Mouse (Mus musculus): Measurements from ENCODE around the gene Lrriq3. TPM values are rescaled to one million over a fixed set of nuclear protein-coding genes. Genes with fewer than 3 reads are reported as not detected.
A peak's percentile ranks its signal among the peaks of the same experiment; 100 is the strongest.

Lrriq3 gene
- polyA plus RNA-seq, 1 experiment from 2014 or later = 1.1 TPM

DNA sequence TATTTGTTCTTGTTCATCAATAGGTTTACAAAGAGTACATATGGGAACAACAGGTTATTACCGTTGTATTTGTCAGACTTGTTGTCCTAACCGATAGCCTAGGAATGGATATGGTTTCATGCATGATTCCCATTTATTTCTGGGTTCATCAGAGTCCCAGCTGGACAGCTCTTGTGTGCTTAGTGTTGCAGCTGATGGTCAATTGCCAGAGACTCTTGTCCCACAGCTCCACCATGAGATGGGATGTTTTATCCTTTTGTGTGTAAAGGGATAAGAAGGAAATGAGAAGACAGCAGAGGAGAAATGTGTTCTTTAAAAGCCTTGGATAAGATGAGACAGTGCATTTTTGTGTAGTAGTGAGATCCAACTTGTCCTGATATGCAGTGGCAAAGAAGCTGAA lies 93.2 kb downstream of the Lrriq3 start:
- 70% methylated on average over 2 of the region's 2 CpGs for WGBS
- Histone ChIP-seq H3K9me3 (replicated peaks; ENCODE audit: control insufficient read depth, low read length) (no peaks in the 10 kb centered on the region), H3K4me3 (ENCODE audit: low read length) (no peak overlapping the region), H3K36me3 (ENCODE audit: control insufficient read depth, insufficient read depth) (no peaks in the 10 kb centered on the region), H3K4me1 (ENCODE audit: control insufficient read depth, insufficient read depth, low read length) (peaks cover 5% of the 10 kb centered on the region; the same call in 1 of the 2 replicates), H3K27ac (ENCODE audit: low read length) (no peak overlapping the region), H3K9ac (ENCODE audit: low read length) (no peak overlapping the region), H3K27me3 (ENCODE audit: control insufficient read depth, insufficient read depth, low read length) (no peaks in the 10 kb centered on the region), H3K4me2 (ENCODE audit: low read depth, low read length) (no peak overlapping the region)
- no peak for ATAC-seq (replicated peaks; ENCODE audit: extremely low read depth, insufficient read depth, low FRiP score)

DNA sequence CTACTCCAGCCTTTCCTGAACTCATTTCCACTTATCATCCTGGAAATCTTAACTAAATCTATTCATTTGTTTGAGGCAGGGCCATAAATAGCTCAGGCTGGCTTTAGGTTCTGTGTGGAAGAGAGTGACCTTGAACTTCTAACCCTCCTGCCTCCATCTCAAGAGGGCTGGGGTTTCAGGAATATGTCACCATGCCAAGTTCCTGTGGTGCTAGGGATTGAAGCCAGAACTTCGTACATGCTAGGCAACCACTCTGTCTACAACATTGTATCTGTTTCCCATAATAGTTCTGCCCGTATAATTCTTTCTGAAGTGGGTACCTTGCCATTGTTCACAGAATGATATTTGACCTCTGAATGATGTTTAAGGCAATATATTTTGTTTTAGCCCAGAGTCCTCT lies 95.6 kb downstream of the Lrriq3 start:
- Histone ChIP-seq H3K4me1 (ENCODE audit: control insufficient read depth, insufficient read depth, low read length) (peaks cover 5% of the 10 kb centered on the region; the same call in 1 of the 2 replicates), H3K9me3 (replicated peaks; ENCODE audit: control insufficient read depth, low read length) (no peaks in the 10 kb centered on the region), H3K27me3 (ENCODE audit: control insufficient read depth, insufficient read depth, low read length) (no peaks in the 10 kb centered on the region), H3K4me2 (ENCODE audit: low read depth, low read length) (no peak overlapping the region), H3K36me3 (ENCODE audit: control insufficient read depth, insufficient read depth) (no peaks in the 10 kb centered on the region), H3K9ac (ENCODE audit: low read length) (no peak overlapping the region), H3K4me3 (ENCODE audit: low read length) (no peak overlapping the region), H3K27ac (ENCODE audit: low read length) (peak overlapping the region; percentile 43; the same call in 1 of the 2 replicates)
- 41% methylated on average over 2 of the region's 2 CpGs for WGBS
- peak; percentile 76 for ATAC-seq (replicated peaks; ENCODE audit: extremely low read depth, insufficient read depth, low FRiP score)

DNA sequence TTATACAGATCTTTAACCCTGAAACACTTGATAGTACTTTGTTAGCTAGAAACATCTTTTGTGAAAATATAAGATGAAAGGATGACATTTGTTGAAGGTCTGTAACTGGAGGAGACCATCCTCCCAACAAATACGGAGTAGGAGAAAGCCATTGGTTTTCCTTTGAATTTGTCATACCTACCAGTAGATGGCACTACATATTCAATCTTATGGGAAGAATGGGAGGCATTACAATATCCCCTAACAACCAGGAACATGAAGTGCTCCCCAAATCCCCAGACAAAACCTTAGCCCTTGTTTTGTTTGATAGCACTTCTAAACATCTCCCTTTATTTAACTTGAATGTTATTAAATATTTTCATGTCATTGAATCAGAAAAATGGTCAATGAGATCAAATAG lies 141.7 kb downstream of the Lrriq3 start:
- no peak overlapping the region for H3K4me2 ChIP-seq (ENCODE audit: low read depth, low read length)
- H3K4me3 ChIP-seq (ENCODE audit: low read length) = no peak overlapping the region
- no peak for ATAC-seq (replicated peaks; ENCODE audit: extremely low read depth, insufficient read depth, low FRiP score)
- 8% methylated on average over 1 of the region's 1 CpGs for WGBS
- no peaks in the 10 kb centered on the region for H3K27me3 ChIP-seq (ENCODE audit: control insufficient read depth, insufficient read depth, low read length)
- no peaks in the 10 kb centered on the region for H3K36me3 ChIP-seq (ENCODE audit: control insufficient read depth, insufficient read depth)
- H3K27ac ChIP-seq (ENCODE audit: low read length) = no peak overlapping the region
- no peaks in the 10 kb centered on the region for H3K9me3 ChIP-seq (replicated peaks; ENCODE audit: control insufficient read depth, low read length)
- H3K4me1 ChIP-seq (ENCODE audit: control insufficient read depth, insufficient read depth, low read length) = no peaks in the 10 kb centered on the region
- no peak overlapping the region for H3K9ac ChIP-seq (ENCODE audit: low read length)

DNA sequence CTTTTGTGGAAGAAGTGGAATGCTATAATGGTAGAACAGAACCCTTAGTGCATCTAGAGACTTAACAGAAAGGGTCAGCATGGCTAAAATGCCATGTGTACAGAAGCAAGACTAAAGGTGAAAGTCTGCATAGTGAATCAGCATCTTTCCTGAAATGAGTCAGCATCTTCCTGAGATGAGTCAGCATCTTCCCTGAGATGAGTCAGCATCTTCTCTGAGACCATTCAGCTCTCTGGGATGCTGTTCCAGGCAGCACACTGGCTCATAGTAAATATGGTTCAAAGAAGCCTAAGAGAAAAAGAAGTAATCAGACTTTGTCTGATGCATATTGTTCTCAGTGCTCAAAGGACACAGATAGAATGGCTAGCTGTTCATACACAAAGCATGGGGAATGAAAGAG lies 142.3 kb downstream of the Lrriq3 start:
- Histone ChIP-seq H3K4me1 (ENCODE audit: control insufficient read depth, insufficient read depth, low read length) (no peaks in the 10 kb centered on the region), H3K27ac (ENCODE audit: low read length) (no peak overlapping the region), H3K9me3 (replicated peaks; ENCODE audit: control insufficient read depth, low read length) (no peaks in the 10 kb centered on the region), H3K4me3 (ENCODE audit: low read length) (no peak overlapping the region), H3K9ac (ENCODE audit: low read length) (no peak overlapping the region), H3K27me3 (ENCODE audit: control insufficient read depth, insufficient read depth, low read length) (no peaks in the 10 kb centered on the region), H3K36me3 (ENCODE audit: control insufficient read depth, insufficient read depth) (no peaks in the 10 kb centered on the region), H3K4me2 (ENCODE audit: low read depth, low read length) (no peak overlapping the region)
- no peak for ATAC-seq (replicated peaks; ENCODE audit: extremely low read depth, insufficient read depth, low FRiP score)

Other genes starting within 250 kb of the Lrriq3 start
- 72.1 and 72.5 TPM in 2 replicates for gene Tnni3k, start 38.0 kb upstream of the Lrriq3 start, polyA plus RNA-seq (2015; fragmentation: Nextera tagmentation; extraction: Ambion mirVana)
- gene Fpgt, start within 50 bp of the Lrriq3 start, polyA plus RNA-seq (2015; fragmentation: Nextera tagmentation; extraction: Ambion mirVana) = 13.8 and 14.3 TPM in 2 replicates